Mouse (Mus musculus): ENCODE measurements around the gene Hoxa9.

The Hoxa9 gene

GRCm38 (mm10) chr6:52230516-52231165, at the start of gene Hoxa9:
Hoxa9 (minus strand) TSS chr6:52231089.
- DNase-seq (ENCODE audit: low read depth, low spot score), result no peak

DNA sequence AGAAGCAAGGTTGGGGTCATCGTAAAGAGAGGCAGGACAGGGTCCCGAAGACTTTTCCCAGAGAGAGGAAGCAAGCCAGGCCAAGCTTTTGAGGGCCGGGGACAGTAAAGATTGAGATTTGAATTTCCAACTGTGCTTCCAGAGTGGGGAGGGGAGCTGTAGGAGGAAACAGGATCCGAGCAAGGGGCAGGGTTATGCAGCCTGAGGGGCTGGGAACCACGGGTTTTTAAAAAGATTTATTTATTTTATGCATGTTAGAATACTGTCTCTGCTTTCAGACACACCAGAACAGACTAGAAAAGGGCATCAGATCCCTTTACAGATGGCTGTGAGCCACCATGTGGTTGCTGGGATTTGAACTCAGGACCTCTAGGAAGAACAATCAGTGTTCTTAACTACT, 46.0 kb upstream of the Hoxa9 start:
- no peak for DNase-seq (ENCODE audit: low read depth, low spot score)

DNA sequence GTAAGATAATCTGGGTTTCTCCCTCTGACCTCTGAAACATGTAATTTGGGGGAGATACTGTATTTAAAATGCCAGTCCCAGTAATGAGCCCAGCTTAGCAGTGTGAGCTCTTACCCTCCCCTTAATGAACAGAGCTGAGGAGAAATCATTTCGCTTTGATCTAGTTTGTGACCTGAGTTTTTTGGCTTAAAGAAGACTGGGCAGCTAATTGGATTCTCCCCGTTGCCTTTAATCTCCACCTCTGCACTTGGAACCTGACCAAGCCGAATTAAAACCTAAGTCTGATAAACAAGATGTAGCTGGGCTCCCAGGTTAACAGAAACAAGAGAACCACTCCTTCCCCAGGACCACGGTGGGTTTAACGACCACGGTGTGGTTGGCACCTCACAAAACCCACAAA, 45.5 kb upstream of the Hoxa9 start:
- no peak for DNase-seq (ENCODE audit: low read depth, low spot score)

DNA sequence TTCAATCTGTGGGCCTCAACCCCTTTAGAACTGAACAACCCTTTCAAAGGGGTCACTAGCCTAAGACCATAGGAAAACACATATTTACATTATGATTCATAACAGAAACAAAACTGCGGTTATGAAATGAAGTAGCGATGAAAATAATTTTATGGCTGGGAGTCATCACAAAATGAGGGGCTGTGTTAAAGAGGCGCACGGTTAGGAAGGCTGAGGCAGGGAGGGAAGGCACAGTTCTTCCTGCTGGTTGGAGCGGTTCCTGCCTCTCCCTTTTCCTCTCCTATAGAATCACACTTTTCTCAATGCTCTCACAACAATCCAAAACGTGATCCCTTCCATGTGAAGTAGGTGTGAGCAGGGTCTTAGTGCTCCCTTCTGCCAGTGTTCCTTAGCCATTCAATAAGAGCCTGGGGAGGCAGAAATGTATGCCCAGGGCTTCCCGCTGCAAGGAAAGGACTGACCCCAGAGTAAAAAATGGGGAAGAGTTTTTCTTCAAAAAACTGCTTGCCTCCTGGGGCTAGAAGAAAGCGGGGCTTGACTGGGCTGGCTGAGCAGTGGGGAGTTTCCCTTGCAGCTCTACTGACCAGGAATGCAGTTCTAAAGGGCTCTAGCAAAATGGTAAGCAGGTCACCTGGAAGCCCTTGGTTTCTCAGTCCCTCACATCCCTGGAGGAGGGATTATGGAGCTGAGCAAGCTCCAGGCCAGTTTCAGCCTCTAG, 44.8 kb upstream of the Hoxa9 start:
- no peak for DNase-seq (ENCODE audit: low read depth, low spot score)

GRCm38 (mm10) chr6:52274576-52274975, 43.7 kb upstream of the Hoxa9 start:
- DNase-seq (ENCODE audit: low read depth, low spot score), result no peak

- no peak for DNase-seq (ENCODE audit: low read depth, low spot score)
These were observed 42.9 kb upstream of the Hoxa9 start for GRCm38 (mm10) chr6:52273656-52274280.

DNA sequence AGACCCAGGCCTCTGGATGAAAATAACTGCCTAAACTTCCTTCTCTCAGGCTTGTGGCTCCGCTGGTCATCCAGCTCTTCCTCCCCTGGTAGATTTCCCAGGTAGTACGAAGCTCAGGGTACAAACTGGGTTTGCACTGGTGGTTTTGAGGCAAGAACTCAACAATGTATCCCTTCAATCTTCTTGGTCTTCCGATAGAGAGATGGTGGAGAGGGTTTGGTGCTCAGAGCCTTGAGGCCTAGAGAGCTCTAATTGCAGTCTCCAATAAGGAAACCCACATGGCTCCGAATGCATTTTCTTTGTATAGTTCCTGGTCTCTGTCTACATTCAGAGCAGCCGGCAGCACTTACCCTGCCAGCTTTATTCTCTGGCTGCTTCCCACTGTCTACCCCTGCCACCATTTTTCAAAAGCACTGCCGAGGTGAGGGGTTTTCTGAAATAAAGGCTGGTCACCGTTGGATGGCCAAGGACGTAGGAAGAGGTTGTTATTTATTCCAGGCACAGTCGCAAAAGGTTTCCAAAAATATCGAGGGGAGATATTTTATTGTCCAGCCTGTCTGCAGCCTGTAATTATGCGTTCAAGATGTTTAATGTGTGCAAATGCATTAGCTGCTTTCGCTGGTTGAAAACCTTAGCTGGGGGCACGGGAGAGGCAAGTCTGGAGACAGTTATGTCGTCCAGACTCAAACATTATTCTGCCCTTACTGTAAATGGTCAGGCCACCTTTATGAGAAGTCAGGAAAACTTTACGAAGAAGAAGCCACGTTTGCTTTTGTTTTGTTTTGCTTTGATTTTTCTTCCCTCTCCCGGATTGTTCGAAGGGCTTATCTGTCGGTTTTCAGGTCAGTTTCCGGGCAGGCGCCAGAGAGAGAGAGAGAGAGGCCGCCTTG, 42.1 kb upstream of the Hoxa9 start:
- no peak for DNase-seq (ENCODE audit: low read depth, low spot score)

- no peak for DNase-seq (ENCODE audit: low read depth, low spot score)
These were observed 39.9 kb upstream of the Hoxa9 start for GRCm38 (mm10) chr6:52270494-52271480.

GRCm38 (mm10) chr6:52268756-52269155, 37.9 kb upstream of the Hoxa9 start:
- DNase-seq (ENCODE audit: low read depth, low spot score), result no peak

- DNase-seq (ENCODE audit: low read depth, low spot score), result no peak
These were observed 37.5 kb upstream of the Hoxa9 start for GRCm38 (mm10) chr6:52268341-52268740.

DNA sequence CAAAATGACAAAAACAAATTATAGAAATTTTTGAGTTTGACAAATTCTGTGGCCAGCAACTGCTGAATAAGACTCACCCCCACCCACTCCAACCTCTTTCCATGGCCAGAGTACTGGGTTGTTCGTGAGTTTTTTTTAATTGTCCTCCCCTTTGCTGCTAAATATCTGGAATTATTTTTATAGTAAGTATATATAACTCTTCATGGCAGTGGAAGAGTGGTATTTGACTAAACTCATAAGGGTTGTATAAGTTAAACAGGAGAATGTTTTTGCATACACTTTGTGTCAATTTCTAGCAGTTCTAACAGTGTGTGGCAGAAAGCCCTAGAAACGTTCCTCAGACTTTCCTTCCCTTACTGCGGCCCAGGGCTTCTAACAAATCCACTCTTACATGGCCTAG, 36.8 kb upstream of the Hoxa9 start:
- no peak for DNase-seq (ENCODE audit: low read depth, low spot score)

- DNase-seq (ENCODE audit: low read depth, low spot score), result no peak
These were observed 36.3 kb upstream of the Hoxa9 start for GRCm38 (mm10) chr6:52267221-52267620.

DNA sequence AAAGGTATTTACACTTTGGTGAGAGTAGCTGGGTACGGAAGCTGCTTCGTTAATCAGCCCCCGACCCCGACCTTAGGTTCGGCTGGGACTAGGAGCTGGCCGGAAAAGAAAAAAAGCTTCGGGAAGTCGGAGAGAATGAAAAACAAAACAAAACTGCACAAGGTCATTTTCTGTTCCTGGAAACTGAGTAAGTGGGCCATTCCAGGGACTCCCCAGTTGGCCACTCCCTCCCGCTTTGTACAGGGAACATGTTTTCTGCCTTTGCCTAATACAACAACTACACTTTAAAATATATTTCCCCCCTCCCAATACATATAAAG, 35.7 kb upstream of the Hoxa9 start:
- no peak for DNase-seq (ENCODE audit: low read depth, low spot score)

- DNase-seq (ENCODE audit: low read depth, low spot score), result no peak
These were observed 35.2 kb upstream of the Hoxa9 start for GRCm38 (mm10) chr6:52265913-52266665.

DNA sequence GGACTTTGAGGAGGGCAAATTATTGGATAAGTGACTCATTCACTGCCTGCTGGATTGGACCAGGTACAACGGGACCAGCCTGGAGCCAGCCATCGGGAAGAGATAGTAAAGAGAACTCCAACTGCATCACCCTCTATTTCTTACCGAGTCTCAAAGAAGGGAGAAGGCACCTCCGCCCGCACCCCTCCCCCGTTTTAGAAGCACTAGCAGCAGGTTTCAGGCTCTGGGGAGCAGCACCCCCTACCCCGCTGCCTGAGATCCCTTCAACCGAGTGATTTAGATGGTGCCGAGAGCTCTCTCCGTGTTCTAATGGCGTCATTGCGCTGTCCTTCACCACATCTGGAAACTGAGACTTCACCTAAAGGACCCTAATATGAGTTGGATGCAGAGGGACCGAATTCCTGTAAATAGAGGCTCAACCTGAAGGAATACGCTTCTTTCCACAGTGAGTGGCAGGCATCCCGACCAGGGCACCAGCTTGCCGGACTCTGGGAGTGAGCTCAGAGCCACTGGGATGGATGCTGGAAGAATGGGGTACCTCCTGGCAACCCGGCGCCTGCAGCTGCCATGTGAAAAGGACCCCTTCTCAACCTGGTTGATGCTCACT, 34.5 kb upstream of the Hoxa9 start:
- no peak for DNase-seq (ENCODE audit: low read depth, low spot score)

DNA sequence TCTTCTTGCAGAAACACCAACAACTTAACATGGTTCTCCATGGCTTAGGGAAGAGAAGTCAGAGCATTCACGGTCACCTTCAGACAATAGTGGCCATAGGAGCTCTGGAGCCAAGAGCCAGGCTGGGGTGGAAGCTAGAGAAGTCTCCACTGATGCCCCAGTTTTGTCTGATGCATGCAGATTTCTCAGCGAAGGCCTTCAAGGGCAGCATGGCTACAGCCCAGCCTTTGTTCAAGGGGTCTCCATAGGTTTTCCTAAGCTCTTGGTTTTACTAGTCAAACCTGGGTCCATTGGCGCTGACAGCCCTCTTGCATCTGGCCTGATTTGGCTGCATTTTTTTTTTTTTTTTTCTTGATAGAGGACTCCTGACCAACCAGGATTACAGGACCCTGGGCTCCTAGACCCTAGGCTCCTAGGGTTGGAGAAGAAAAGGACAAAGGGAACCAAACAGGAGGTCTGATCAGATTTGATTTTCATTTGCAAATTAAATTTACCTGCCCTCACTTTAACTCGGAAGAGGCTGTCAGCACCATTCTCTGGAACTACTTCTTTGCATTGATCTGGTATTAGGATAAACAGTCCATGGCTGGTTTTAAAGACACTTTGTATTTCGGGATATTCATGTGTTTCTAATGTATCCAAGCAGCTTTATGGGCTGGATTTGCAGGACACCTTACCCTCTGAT, 33.4 kb upstream of the Hoxa9 start:
- DNase-seq (ENCODE audit: low read depth, low spot score), result no peak

DNA sequence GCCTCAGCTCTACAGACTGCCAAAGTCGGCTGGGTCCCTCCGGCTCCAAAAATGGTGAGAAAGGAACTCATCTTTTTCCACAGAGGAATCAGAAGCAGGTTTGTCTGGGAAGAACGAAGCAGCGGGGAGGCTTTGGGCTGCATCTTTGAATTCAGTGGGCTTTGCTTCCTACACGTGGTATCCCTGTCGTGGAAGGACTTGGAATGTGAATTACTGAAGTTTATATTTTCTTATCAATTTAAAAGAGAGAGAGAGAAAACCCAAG, 32.4 kb upstream of the Hoxa9 start:
- no peak for DNase-seq (ENCODE audit: low read depth, low spot score)

DNA sequence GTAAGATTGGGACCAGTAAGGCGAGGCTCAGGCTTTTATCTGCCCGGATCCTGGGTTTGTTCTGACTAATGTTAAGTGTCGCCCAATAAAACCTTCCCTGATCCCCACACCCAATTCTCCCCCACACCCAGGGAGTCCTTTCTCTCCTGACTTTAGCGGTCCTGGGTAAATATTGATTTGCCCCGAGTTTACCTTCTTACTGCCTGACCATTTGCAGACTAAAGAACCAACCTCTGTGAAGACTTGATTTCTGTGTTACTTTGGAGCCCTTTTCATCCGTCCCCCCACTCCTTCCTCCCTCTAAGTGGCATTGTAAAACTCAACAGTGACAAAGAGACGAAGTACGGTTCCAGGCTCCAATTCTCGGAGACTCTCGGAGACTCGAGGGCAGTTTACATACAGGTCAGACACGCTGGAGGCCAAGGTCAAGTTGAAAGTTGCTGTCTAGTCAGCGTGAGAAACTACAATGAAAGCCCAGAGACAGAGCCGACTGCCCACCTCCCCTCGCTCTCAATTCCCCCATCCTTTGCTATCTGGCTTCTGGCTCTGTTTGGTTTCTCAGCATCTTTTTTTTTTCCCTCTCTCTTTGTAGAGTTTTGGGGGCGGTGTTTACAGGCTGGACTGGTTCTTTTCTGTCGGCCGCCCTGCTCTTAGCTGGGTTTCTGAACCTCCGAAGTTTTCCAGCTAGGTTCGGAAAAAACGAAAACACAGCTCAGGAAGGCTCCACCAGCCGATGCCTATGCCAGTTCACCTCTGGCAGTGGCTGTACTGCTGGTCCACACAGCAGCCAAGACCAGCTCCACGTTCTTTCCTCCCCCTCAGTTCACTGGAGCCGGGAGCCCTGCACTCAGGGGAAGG, 31.8 kb upstream of the Hoxa9 start:
- no peak for DNase-seq (ENCODE audit: low read depth, low spot score)
